Mouse (Mus musculus) liver, embryonic 18 days (tissue): Measurements from ENCODE around the gene Hist1h3c. TPM values are rescaled to one million over a fixed set of nuclear protein-coding genes. Genes with fewer than 3 reads are reported as not detected.

Experiments used
- polyA plus RNA-seq: library from polyadenylated mRNA; depleted of rRNA; stranded (reverse); fragments of >200 nt; gene quantifications from 2 replicates; pipeline ENCODE4 v1.2.3, GENCODE M21; 2012; rRNA removed

Hist1h3c gene
- 16.3 and 21.4 TPM in 2 replicates for polyA plus RNA-seq

DNA sequence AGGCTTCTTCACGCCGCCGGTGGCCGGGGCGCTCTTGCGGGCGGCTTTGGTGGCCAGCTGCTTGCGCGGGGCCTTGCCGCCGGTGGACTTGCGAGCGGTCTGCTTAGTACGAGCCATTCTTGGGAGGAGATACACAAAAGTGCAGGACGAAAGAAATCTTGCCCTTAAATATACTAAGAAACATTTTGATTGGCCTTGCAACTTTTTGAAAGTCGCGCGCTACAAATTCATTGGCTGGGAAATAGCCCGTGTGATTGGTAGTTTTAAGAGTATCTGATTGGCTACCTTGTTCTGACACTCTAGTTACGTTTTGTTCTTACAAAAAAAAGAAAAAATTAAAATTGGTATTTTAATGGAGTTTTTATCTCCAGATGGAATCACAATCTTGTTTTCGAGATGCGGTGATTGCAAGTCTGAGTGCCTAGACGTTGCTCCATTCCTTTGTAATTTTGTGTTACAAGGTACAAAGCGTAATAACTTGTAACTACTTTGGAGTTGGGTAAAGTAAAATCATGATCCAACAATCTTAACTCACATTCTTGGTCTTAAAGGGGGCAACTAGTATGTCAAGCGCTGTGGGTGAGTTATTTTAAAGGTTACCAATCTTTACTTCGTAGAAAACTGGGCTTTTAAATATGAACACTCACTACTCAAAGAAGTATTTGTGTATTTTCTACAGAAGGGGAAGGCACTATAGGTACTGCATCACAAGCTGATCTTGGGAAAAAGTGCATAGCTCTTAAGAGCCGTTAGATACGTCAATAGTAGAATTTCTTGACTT, at the start of gene Hist1h3c:
Gene Hist1h3c, minus strand, starts transcription at position 222 of the 781 bp plus-strand sequence.

DNA sequence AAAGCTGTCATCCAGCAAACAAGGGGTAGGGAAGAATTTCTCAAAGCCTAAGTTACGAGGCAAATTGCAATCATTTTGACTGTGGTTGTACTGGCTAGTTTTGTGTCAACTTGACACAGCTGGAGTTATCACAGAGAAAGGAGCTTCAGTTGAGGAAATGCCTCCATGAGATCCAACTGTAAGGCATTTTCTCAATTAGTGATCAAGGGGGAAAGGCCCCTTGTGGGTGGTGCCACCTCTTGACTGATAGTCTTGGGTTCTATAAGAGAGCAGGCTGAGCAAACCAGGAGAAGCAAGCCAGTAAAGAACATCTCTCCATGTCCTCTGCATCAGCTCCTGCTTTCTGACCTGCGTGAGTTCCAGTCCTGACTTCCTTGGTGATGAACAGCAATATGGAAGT, 24.2 kb upstream of the Hist1h3c start, which contains the start of gene Trim38:
Gene Trim38, plus strand, starts transcription at position 301 of the 400 bp plus-strand sequence.

GRCm38 (mm10) chr13:23763586-23764323, 18.4 kb upstream of the Hist1h3c start, which contains the start of gene Hist1h1a:
Gene Hist1h1a (plus strand): TSS chr13:23763666.

GRCm38 (mm10) chr13:23761871-23762821, 16.7 kb upstream of the Hist1h3c start, which contains the start of gene Hist1h3a:
Gene Hist1h3a (minus strand): TSS chr13:23762386.

DNA sequence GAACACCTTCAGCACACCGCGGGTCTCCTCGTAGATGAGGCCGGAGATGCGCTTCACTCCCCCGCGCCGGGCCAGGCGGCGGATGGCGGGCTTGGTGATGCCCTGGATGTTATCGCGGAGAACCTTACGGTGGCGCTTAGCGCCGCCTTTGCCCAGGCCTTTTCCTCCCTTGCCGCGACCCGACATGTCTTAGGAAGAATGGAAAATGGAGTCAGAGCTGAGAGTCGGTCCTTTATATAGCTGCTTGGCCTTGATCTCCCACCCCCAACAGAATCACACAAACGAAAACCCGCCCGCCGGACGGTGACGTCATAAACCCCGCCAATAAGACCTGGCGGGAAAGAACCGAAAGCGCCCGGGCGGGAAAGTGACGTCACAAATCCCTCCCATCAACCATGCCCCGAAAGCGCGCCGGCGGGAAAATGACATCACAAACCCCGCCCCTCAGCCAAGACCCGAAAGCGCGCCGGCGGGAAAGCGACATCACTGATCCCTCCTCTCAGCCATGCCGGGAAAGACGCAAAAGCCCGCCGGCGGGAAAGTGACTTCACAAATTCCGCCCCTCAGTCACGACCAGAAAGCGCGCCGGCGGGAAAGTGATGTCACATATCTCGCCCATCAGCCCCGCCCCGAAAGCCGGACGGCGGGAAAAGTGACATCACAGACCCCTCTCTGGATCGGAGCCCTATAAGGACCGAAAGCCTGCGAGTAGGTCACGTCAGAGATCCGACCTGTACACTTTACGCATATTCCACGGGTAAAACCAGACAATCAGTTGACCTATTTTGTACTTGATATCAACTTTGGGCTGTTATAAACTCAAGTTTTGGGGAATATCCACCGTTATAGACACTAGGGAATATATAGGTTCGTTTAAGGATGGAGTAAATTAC, 15.8 kb upstream of the Hist1h3c start, which contains the start of gene Hist1h4a:
Gene Hist1h4a, minus strand, starts transcription at position 259 of the 893 bp plus-strand sequence.

GRCm38 (mm10) chr13:23756790-23757189, 11.4 kb upstream of the Hist1h3c start, which contains the start of gene Hist1h4b:
Gene Hist1h4b (plus strand): TSS chr13:23757013.

GRCm38 (mm10) chr13:23752067-23752741, 6.8 kb upstream of the Hist1h3c start, which contains the start of gene Hist1h3b:
Gene Hist1h3b (plus strand): TSS chr13:23752267.

DNA sequence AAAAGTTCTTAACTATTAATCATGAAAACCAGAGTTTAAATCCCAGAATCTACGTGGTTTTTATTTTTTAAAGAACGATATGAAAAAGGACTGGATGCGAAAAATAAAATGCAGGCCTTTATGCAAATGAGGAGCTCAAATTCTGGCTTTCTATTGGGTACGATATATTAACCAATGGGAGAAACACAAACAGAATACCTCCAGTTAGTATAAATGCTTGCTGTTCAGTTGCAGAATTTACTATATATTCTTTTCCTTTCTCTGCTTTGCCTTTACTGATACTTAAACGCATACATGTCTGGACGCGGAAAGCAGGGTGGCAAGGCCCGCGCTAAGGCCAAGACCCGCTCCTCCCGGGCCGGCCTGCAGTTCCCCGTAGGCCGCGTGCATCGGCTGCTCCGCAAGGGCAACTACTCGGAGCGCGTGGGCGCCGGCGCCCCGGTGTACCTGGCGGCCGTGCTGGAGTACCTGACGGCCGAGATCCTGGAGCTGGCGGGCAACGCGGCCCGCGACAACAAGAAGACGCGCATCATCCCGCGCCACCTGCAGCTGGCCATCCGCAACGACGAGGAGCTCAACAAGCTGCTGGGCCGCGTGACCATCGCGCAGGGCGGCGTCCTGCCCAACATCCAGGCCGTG, 5.6 kb upstream of the Hist1h3c start, which contains the start of gene Hist1h2ab:
Gene Hist1h2ab, plus strand, starts transcription at position 288 of the 639 bp plus-strand sequence.

GRCm38 (mm10) chr13:23746201-23747080, 1.0 kb upstream of the Hist1h3c start, which contains the start of gene Hist1h2bb:
Gene Hist1h2bb (plus strand): TSS chr13:23746734.

DNA sequence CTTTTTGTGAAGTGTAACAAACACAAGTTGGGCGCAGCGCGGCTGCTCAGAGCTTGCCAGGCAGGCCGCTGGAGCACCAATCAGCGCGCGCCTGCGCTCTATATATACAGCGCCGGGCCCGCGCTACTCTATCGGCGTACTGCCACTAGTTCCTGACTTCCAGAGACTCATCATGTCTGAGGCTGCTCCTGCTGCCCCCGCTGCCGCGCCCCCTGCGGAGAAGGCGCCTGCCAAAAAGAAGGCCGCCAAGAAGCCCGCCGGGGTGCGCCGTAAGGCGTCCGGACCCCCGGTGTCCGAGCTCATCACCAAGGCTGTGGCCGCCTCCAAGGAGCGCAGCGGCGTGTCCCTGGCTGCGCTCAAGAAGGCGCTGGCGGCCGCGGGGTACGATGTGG, 6.7 kb downstream of the Hist1h3c start, which contains the start of gene Hist1h1c:
Gene Hist1h1c, plus strand, starts transcription at position 132 of the 392 bp plus-strand sequence.

DNA sequence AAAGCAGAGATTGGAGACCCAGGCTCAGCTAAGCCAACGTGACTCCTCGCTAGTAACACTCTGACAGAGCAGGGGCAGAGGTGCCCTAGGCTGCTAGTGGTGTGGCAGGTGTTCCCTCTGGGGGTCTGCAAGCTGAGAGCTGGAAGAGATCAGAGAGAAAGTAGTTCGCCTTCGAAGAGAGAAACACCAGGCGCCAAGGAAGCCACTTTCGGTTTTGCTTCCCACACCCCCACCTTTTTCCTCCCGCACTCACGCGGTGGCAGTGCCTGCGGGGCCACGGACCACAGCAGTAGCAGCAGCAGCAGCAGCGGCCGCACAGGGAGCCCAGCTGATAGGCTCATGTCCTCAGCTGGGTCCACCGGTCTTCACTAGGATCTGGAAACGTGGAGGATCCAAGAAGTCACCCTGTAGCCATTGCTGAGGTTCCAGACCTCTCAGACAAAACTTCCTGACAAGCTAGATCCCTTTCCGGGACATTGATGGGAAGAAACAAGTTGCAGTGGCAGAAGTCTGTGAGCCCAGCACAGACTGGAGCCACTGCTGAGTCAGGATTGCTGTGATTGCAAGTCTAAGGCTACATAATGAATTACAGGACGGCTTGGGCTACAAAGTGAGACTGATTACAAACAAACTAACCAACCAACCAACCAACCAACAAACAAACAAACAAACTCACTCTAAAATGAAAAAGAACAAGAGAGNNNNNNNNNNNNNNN, 34.9 kb downstream of the Hist1h3c start, which contains the start of gene Hfe:
Gene Hfe, minus strand, starts transcription at position 481 of the 716 bp plus-strand sequence.

GRCm38 (mm10) chr13:23698300-23698693, 47.1 kb downstream of the Hist1h3c start, which contains the start of gene Hist1h4c:
Gene Hist1h4c (minus strand): TSS chr13:23698454.

GRCm38 (mm10) chr13:23695514-23695913, 49.9 kb downstream of the Hist1h3c start, which contains the start of gene Hist1h1t:
Gene Hist1h1t (plus strand): TSS chr13:23695814.

